Mouse (Mus musculus) 3T3-L1 (cell line): ENCODE measurements around the gene Ccdc177.

ENCODE experiments used
- DNase-seq: peaks from one replicate; pipeline ENCODE4 v3.0.0-alpha.2; 2015; ENCODE audit warnings: low read depth, low spot score

Gene Ccdc177

GRCm38 (mm10) chr12:80785005-80785404, 24.5 kb upstream of the Ccdc177 start:
- DNase-seq: no peak

GRCm38 (mm10) chr12:80783889-80784288, 23.4 kb upstream of the Ccdc177 start:
- no peak for DNase-seq

- DNase-seq: peak; percentile 41
Observed at GRCm38 (mm10) chr12:80782892-80783291, 22.4 kb upstream of the Ccdc177 start.

- no peak for DNase-seq
Observed at GRCm38 (mm10) chr12:80782190-80782589, 21.7 kb upstream of the Ccdc177 start.

- no peak for DNase-seq
Observed at GRCm38 (mm10) chr12:80779760-80780159, 19.3 kb upstream of the Ccdc177 start.

GRCm38 (mm10) chr12:80778188-80778936, 17.9 kb upstream of the Ccdc177 start:
- DNase-seq: no peak

- DNase-seq: no peak
Observed at GRCm38 (mm10) chr12:80776046-80776634, 15.7 kb upstream of the Ccdc177 start.

- no peak for DNase-seq
Observed at GRCm38 (mm10) chr12:80774786-80775185, 14.3 kb upstream of the Ccdc177 start.

GRCm38 (mm10) chr12:80769697-80770096, 9.2 kb upstream of the Ccdc177 start:
- DNase-seq: peak; percentile 86

GRCm38 (mm10) chr12:80764116-80764515, 3.6 kb upstream of the Ccdc177 start:
- DNase-seq: no peak

GRCm38 (mm10) chr12:80762982-80763381, 2.5 kb upstream of the Ccdc177 start:
- no peak for DNase-seq

- DNase-seq: no peak
Observed at GRCm38 (mm10) chr12:80759713-80760395, 633 bp downstream of the Ccdc177 start.

GRCm38 (mm10) chr12:80759387-80759712, 1.1 kb downstream of the Ccdc177 start:
- DNase-seq: no peak

GRCm38 (mm10) chr12:80758559-80759386, 1.7 kb downstream of the Ccdc177 start:
- DNase-seq: no peak

GRCm38 (mm10) chr12:80757751-80758558, 2.5 kb downstream of the Ccdc177 start:
- DNase-seq: no peak

- peak; percentile 73 for DNase-seq
Observed at GRCm38 (mm10) chr12:80751556-80751955, 8.9 kb downstream of the Ccdc177 start.

- peak; percentile 16 for DNase-seq
Observed at GRCm38 (mm10) chr12:80746031-80746813, 14.3 kb downstream of the Ccdc177 start.

- no peak for DNase-seq
Observed at GRCm38 (mm10) chr12:80744614-80745013, 15.9 kb downstream of the Ccdc177 start.

GRCm38 (mm10) chr12:80739482-80739881, 21.0 kb downstream of the Ccdc177 start:
- DNase-seq: no peak

GRCm38 (mm10) chr12:80737283-80737600, 23.2 kb downstream of the Ccdc177 start:
- no peak for DNase-seq
